Mouse (Mus musculus) thymus, postnatal 0 days (tissue): ENCODE measurements at regions not wholly inside any gene's neighbourhood (a gene's known extent, or its start where the extent isn't known, plus 50 kb on each side); places are given as distances from the start of the nearest gene placed in this dataset.
A peak's percentile ranks its signal among the peaks of the same experiment; 100 is the strongest.

Experiments
- DNase-seq: peaks from one replicate; pipeline ENCODE4 v3.0.0-alpha.2; 2015; ENCODE audit warnings: low spot score

DNA sequence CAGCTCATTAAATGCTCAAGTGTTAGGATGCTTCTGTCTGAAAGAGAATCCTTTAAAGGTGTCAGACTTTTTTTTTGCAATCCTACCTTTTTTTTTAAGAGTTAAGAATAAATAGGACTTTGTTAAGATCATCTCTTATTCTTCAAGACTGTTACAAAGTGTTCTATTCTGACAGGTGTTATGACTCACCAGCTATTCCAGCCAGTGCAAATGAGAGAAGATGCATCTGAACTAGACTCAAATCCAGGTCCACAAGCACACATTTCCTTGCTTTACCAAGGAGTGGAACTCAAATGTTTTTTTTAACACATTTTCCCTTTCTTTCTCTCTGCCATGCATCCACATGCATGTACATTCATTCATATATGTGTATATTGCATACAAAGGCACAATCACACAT lies 98.4 kb upstream of the Atp10a start:
- DNase-seq = no peak

DNA sequence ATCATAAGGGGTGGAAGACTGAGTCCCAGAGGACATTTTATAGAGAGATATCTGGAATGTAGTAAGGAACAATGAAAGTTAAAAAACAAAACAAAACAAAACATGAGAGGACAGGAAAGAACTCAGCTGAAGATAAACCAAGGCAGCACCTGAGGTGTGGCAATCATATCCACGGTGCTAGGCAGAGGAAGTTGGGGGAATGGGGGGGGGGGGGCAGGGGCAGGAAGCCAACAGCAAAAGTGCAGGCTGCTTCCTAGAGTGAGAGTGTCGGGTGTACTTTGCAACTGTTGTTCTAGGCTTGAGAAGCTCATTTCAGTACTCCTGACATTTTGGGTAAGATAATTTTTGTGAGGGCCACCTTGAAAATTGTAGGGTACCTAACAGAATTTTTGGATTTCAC lies 87.2 kb upstream of the Atp10a start:
- peak; percentile 40 for DNase-seq

DNA sequence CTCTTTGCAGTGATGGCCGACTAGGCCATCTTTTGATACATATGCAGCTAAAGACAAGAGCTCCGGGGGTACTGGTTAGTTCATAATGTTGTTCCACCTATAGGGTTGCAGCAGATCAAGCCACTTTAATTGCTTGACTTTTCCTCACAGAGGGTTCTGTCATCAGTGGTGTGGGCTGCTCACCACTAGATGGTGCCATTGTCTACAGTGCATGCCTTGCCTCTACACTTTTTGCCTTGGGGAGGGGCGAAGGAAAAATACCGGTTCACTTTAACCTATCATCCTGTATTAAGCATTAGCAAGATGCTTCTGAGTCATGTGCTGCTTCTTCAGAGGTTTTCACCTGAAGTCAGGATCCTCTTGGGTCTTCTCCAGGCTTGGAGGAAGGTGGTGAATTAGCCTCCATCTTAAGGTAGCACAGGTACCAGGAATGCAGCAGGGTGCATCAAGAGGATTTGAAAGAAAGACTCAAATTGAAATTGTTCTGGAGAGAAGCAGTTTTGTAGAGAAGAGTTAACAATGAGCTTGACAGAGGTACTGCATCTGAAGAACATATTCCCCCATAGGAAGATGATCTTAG lies 71.6 kb upstream of the Atp10a start:
- peak; percentile 84 for DNase-seq

DNA sequence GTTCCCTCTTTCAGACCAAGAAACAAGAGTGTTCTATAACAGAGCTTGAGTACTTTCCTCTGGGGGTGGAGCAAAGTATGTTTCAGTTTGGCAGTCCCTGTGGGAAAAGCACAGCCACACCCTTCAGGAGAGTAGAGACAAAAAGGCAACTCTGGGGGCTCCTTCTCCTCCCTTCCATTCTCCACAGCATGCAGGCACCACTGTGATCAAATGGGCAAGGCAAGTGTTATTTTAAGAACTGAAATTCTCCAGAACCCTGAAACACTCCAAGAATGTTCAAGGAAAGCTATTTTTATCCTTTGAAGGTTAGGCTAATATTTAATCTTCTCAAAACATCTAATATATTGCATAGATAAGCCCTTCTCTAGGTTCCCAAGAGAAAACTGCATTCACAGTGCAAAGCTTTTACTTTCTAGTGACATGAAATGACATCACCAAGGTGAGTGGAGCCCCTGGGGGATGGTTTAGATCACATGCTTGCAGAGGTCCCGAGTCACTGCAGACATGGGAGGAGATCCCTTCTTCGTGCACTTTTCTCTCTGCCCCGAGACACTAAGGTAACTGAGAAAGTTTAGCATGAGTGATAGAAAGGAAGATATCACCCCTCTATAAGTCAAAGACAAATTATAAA lies 70.2 kb upstream of the Atp10a start:
- DNase-seq = no peak

DNA sequence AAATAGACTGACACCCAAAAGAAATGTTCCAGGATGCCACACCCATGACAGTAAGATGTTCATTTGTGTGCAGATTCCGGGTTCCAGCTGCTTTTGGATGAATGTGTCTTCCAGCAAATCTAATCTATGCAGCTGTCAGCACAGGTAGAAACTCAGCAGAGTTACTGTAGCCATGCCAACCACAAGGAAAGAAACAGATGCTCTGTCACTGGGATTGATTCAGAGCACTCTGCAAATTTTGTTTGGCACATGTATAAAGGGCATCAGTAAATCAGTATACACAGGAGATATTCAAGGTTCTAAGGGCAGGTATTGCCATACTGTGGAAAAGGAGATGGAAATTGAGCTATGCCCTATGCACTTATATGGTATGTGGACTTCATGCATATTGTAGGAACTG lies 60.0 kb upstream of the Atp10a start:
- no peak for DNase-seq
